Mouse (Mus musculus) liver, embryonic 16.5 days (tissue): ENCODE measurements around the gene Parp12. TPM values are rescaled to one million over a fixed set of nuclear protein-coding genes. Genes with fewer than 3 reads are reported as not detected.
A peak's percentile ranks its signal among the peaks of the same experiment; 100 is the strongest.

ENCODE experiments used
- ATAC-seq: fragments of 200-750 bp; cut with Nextera tagmentation; 2 replicates; pipeline ENCODE4 v1.8.0; 2017; ENCODE audit warnings: low read depth, mild to moderate bottlenecking, moderate number of reproducible peaks, moderate library complexity
- H3K27ac ChIP-seq: fragments of 300-500 bp; sonication (generic); 2 replicates; pipeline ENCODE4 v1.5.1; 2014; ENCODE audit warnings: mild to moderate bottlenecking, low read length
- H3K27me3 ChIP-seq: fragments of 300-500 bp; sonication (generic); 2 replicates; pipeline ENCODE4 v1.6.1; 2014; ENCODE audit warnings: low read depth, low read length, mixed read lengths; ENCODE audit not compliant: control insufficient read depth, insufficient read depth
- H3K36me3 ChIP-seq: fragments of 300-500 bp; sonication (generic); 2 replicates; pipeline ENCODE4 v1.6.1; 2014; ENCODE audit warnings: mild to moderate bottlenecking; ENCODE audit not compliant: control insufficient read depth, insufficient read depth
- H3K4me1 ChIP-seq: fragments of 300-500 bp; sonication (generic); 2 replicates; pipeline ENCODE4 v1.6.1; 2014; ENCODE audit warnings: low read depth, low read length, mixed read lengths; ENCODE audit not compliant: control insufficient read depth
- H3K4me2 ChIP-seq: fragments of 300-500 bp; sonication (generic); 2 replicates; pipeline ENCODE4 v1.6.1; 2014; ENCODE audit warnings: low read depth, low read length, mixed read lengths
- H3K4me3 ChIP-seq: fragments of 300-500 bp; sonication (generic); 2 replicates; pipeline ENCODE4 v1.5.1; 2014; ENCODE audit warnings: low read depth, mild to moderate bottlenecking, low read length
- H3K9ac ChIP-seq: fragments of 300-500 bp; sonication (generic); 2 replicates; pipeline ENCODE4 v1.6.1; 2014; ENCODE audit warnings: low read depth, low read length
- H3K9me3 ChIP-seq: fragments of 300-500 bp; sonication (generic); replicated peaks from 2 replicates; pipeline ENCODE4 v1.6.1; 2016; ENCODE audit warnings: low read length; ENCODE audit not compliant: control insufficient read depth
- WGBS: fragments of 180-500 bp; shearing (Covaris S2); extraction: QIAGEN DNeasy Blood & Tissue Kit; methylation state at CpG from one replicate; pipeline ENCODE4 v1.1.7; 2014; ENCODE audit not compliant: insufficient replicate concordance; 5-methylcytosine and 5-hydroxymethylcytosine counted together
- polyA plus RNA-seq: library from polyadenylated mRNA; unstranded; fragments of >200 nt; fragmentation: Nextera tagmentation; extraction: Ambion mirVana; gene quantifications from 2 replicates; pipeline ENCODE4 v1.2.1, GENCODE M21; 2015

Gene Parp12
- polyA plus RNA-seq, 1 experiment from 2014 or later: 5.5 TPM

- H3K9ac ChIP-seq: no peak overlapping the region
- H3K36me3 ChIP-seq: no peaks in the 10 kb centered on the region
- no peak for ATAC-seq
- peaks cover 3% of the 10 kb centered on the region for H3K9me3 ChIP-seq
- H3K27me3 ChIP-seq: peaks cover 37% of the 10 kb centered on the region
- no peak overlapping the region for H3K4me3 ChIP-seq
- 44% methylated on average over 1 of the region's 1 CpGs for WGBS
- no peak overlapping the region for H3K4me2 ChIP-seq
- H3K4me1 ChIP-seq: peaks cover 2% of the 10 kb centered on the region
- no peak overlapping the region for H3K27ac ChIP-seq
These were observed 2.7 kb downstream of the Parp12 start for GRCm38 (mm10) chr6:39115438-39115837.

- H3K27ac ChIP-seq: no peak overlapping the region
- no peak overlapping the region for H3K4me3 ChIP-seq
- no peak overlapping the region for H3K9ac ChIP-seq
- H3K36me3 ChIP-seq: no peaks in the 10 kb centered on the region
- no peaks in the 10 kb centered on the region; the same call in 1 of the 2 replicates for H3K4me1 ChIP-seq
- no peaks in the 10 kb centered on the region for H3K9me3 ChIP-seq
- no peak overlapping the region for H3K4me2 ChIP-seq
- no peak for ATAC-seq
- 63% methylated on average over 3 of the region's 3 CpGs for WGBS
- peaks cover 19% of the 10 kb centered on the region for H3K27me3 ChIP-seq
These were observed 5.0 kb downstream of the Parp12 start for GRCm38 (mm10) chr6:39113141-39113540.

GRCm38 (mm10) chr6:39112701-39113100, 5.4 kb downstream of the Parp12 start:
- no peaks in the 10 kb centered on the region for H3K36me3 ChIP-seq
- H3K4me1 ChIP-seq: no peaks in the 10 kb centered on the region; the same call in 1 of the 2 replicates
- no peak overlapping the region for H3K27ac ChIP-seq
- no peaks in the 10 kb centered on the region for H3K9me3 ChIP-seq
- H3K4me2 ChIP-seq: no peak overlapping the region
- no peak overlapping the region for H3K4me3 ChIP-seq
- H3K27me3 ChIP-seq: peaks cover 14% of the 10 kb centered on the region
- 48% methylated on average over 3 of the region's 3 CpGs for WGBS
- ATAC-seq: peak; percentile 60; the same call in 1 of the 2 replicates
- H3K9ac ChIP-seq: no peak overlapping the region

- Histone ChIP-seq H3K27ac (no peak overlapping the region), H3K9ac (no peak overlapping the region), H3K4me2 (no peak overlapping the region), H3K36me3 (no peaks in the 10 kb centered on the region), H3K9me3 (no peaks in the 10 kb centered on the region), H3K4me1 (no peaks in the 10 kb centered on the region), H3K4me3 (no peak overlapping the region), H3K27me3 (no peaks in the 10 kb centered on the region)
- ATAC-seq: no peak
- WGBS: 57% methylated on average over 2 of the region's 2 CpGs
These were observed 11.3 kb downstream of the Parp12 start for GRCm38 (mm10) chr6:39106812-39107211.

GRCm38 (mm10) chr6:39104631-39105030, 13.5 kb downstream of the Parp12 start:
- Histone ChIP-seq H3K4me2 (no peak overlapping the region), H3K27ac (no peak overlapping the region), H3K4me1 (no peaks in the 10 kb centered on the region), H3K4me3 (no peak overlapping the region), H3K27me3 (no peaks in the 10 kb centered on the region), H3K9ac (no peak overlapping the region), H3K9me3 (no peaks in the 10 kb centered on the region), H3K36me3 (no peaks in the 10 kb centered on the region)
- no peak for ATAC-seq
- 53% methylated on average over 4 of the region's 4 CpGs for WGBS

- Histone ChIP-seq H3K4me1 (no peaks in the 10 kb centered on the region), H3K36me3 (no peaks in the 10 kb centered on the region), H3K27ac (no peak overlapping the region), H3K4me2 (no peak overlapping the region), H3K27me3 (no peaks in the 10 kb centered on the region), H3K9ac (no peak overlapping the region), H3K9me3 (no peaks in the 10 kb centered on the region), H3K4me3 (no peak overlapping the region)
- ATAC-seq: no peak
These were observed 41.7 kb downstream of the Parp12 start for GRCm38 (mm10) chr6:39076498-39076897.

- Histone ChIP-seq H3K27me3 (no peaks in the 10 kb centered on the region), H3K27ac (no peak overlapping the region), H3K9me3 (no peaks in the 10 kb centered on the region), H3K4me2 (no peak overlapping the region), H3K36me3 (no peaks in the 10 kb centered on the region), H3K4me1 (no peaks in the 10 kb centered on the region), H3K9ac (no peak overlapping the region), H3K4me3 (no peak overlapping the region)
- no peak for ATAC-seq
These were observed 44.0 kb downstream of the Parp12 start for GRCm38 (mm10) chr6:39074186-39074585.

- no peak overlapping the region for H3K4me3 ChIP-seq
- H3K27ac ChIP-seq: no peak overlapping the region
- no peaks in the 10 kb centered on the region for H3K27me3 ChIP-seq
- WGBS: 60% methylated on average over 5 of the region's 5 CpGs
- H3K4me2 ChIP-seq: no peak overlapping the region
- no peaks in the 10 kb centered on the region for H3K9me3 ChIP-seq
- no peak for ATAC-seq
- no peaks in the 10 kb centered on the region for H3K36me3 ChIP-seq
- no peaks in the 10 kb centered on the region for H3K4me1 ChIP-seq
- no peak overlapping the region for H3K9ac ChIP-seq
These were observed 45.5 kb downstream of the Parp12 start for GRCm38 (mm10) chr6:39072664-39073063.

GRCm38 (mm10) chr6:39066935-39067578, 51.1 kb downstream of the Parp12 start:
- H3K9ac ChIP-seq: no peak overlapping the region
- H3K27me3 ChIP-seq: no peaks in the 10 kb centered on the region
- no peaks in the 10 kb centered on the region for H3K36me3 ChIP-seq
- H3K9me3 ChIP-seq: no peaks in the 10 kb centered on the region
- H3K27ac ChIP-seq: no peak overlapping the region
- H3K4me3 ChIP-seq: no peak overlapping the region
- no peak overlapping the region for H3K4me2 ChIP-seq
- peak; percentile 65 for ATAC-seq
- WGBS: 44% methylated on average over 12 of the region's 12 CpGs
- H3K4me1 ChIP-seq: peaks cover 4% of the 10 kb centered on the region; the same call in 1 of the 2 replicates
